Mouse (Mus musculus) frontal cortex, postnatal 14 days (tissue): ENCODE results near the gene Mmel1.

Source experiments
- DNase-seq, 2 experiments: peaks; one replicate each; pipeline ENCODE4 v3.0.0; 2022; ENCODE audit warnings: low spot score in 2 of 2

The Mmel1 gene

GRCm38 (mm10) chr4:154864271-154864771 is 5.1 kb upstream of the Mmel1 start:
- peak; percentile 81 to 82 for DNase-seq

GRCm38 (mm10) chr4:154864961-154865760 is 4.2 kb upstream of the Mmel1 start:
- DNase-seq = peak; percentile 2 to 11

- no peak for DNase-seq
Measured at GRCm38 (mm10) chr4:154866391-154866790, 3.0 kb upstream of the Mmel1 start.

- no peak for DNase-seq
Measured at GRCm38 (mm10) chr4:154867257-154867656, 2.1 kb upstream of the Mmel1 start.

- DNase-seq = no peak
Measured at GRCm38 (mm10) chr4:154870721-154871120, 1.3 kb downstream of the Mmel1 start.

GRCm38 (mm10) chr4:154871757-154872251 is 2.4 kb downstream of the Mmel1 start:
- DNase-seq = no peak

GRCm38 (mm10) chr4:154873186-154873585 is 3.8 kb downstream of the Mmel1 start:
- no peak for DNase-seq

- peak; percentile 76 to 87 for DNase-seq
Measured at GRCm38 (mm10) chr4:154877864-154878548, 8.6 kb downstream of the Mmel1 start.

- no peak for DNase-seq
Measured at GRCm38 (mm10) chr4:154880730-154881129, 11.3 kb downstream of the Mmel1 start.

GRCm38 (mm10) chr4:154882014-154882659 is 12.8 kb downstream of the Mmel1 start:
- DNase-seq = no peak

GRCm38 (mm10) chr4:154885416-154885815 is 16.0 kb downstream of the Mmel1 start:
- DNase-seq = no peak

GRCm38 (mm10) chr4:154886876-154887592 is 17.6 kb downstream of the Mmel1 start:
- DNase-seq = no peak

- DNase-seq = no peak
Measured at GRCm38 (mm10) chr4:154887593-154888250, 18.3 kb downstream of the Mmel1 start.

GRCm38 (mm10) chr4:154890887-154891286 is 21.5 kb downstream of the Mmel1 start:
- DNase-seq = no peak

GRCm38 (mm10) chr4:154895549-154895948 is 26.2 kb downstream of the Mmel1 start:
- no peak for DNase-seq

- no peak for DNase-seq
Measured at GRCm38 (mm10) chr4:154897676-154898465, 28.5 kb downstream of the Mmel1 start.

GRCm38 (mm10) chr4:154898506-154899446 is 29.4 kb downstream of the Mmel1 start, which contains the start of gene Fam213b:
Fam213b (minus strand) TSS chr4:154899135.
- peak; percentile 64 to 68 for DNase-seq

- no peak for DNase-seq
Measured at GRCm38 (mm10) chr4:154902371-154902770, 33.0 kb downstream of the Mmel1 start.
